Mouse (Mus musculus): Measurements from ENCODE around the gene Exo5.

DNA sequence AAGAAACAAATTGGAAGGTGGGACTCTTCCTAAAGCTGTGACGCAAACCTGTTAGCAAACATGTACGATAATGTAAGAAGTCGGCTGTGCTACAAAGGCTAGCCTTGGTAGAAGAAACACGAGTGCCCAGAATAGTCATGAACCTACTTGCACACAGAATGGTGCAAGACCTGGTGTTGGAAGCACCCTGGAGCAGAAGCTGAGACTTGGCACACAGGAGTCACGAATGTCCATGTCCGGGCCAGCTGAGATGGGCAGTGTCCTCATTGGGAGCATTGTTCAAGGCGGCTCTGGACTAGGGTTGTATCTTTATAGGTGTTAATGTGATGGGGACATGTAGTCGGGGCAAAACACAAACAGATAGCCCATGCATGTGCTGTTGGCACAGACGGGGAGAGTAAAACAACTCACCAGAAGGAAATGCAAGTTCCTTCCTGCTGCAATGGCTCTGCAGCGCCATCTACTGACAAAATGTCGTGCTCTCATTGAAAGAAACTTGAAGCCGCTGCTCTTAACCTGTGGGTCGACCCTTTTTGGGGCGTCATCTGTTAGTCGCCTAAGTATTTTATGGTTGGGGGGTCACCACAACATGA lies 15.2 kb downstream of the Exo5 start:
- TF ChIP-seq CTCF (IDR thresholded peaks at IDR 0.05; ENCODE audit: control insufficient read depth, insufficient read depth, insufficient replicate concordance, low read depth, low read length) (peak; percentile 68; the same call in 1 of the 2 replicates), POLR2A (IDR thresholded peaks at IDR 0.05; ENCODE audit: control insufficient read depth, low read depth, low read length) (no peak)
